Mouse (Mus musculus) myocyte (in vitro differentiated cells): Measurements from ENCODE around the gene Plod2. TPM values are rescaled to one million over a fixed set of nuclear protein-coding genes. Genes with fewer than 3 reads are reported as not detected.

Experiments used
- H3K27me3 ChIP-seq: one replicate; pipeline ENCODE4 v1.6.1; 2011; ENCODE audit not compliant: control insufficient read depth, insufficient read depth, insufficient read length
- H3K36me3 ChIP-seq: one replicate; pipeline ENCODE4 v1.6.1; 2011; ENCODE audit not compliant: control insufficient read depth, insufficient read depth
- H3K4me2 ChIP-seq: one replicate; pipeline ENCODE4 v1.6.1; 2011; ENCODE audit warnings: low read depth, control low read depth
- H3K4me3 ChIP-seq: one replicate; pipeline ENCODE4 v1.5.1; 2011; ENCODE audit warnings: mild to moderate bottlenecking, control low read depth, moderate library complexity
- H3K79me2 ChIP-seq: one replicate; pipeline ENCODE4 v1.6.1; 2011; ENCODE audit not compliant: control insufficient read depth, insufficient read depth
- H3ac ChIP-seq: one replicate; pipeline ENCODE4 v1.6.1; 2011; ENCODE audit not compliant: control insufficient read depth, insufficient read length
- CEBPB ChIP-seq: IDR thresholded peaks from 2 replicates; pipeline ENCODE4 v1.6.1; 2011; ENCODE audit warnings: mild to moderate bottlenecking, moderate library complexity; ENCODE audit not compliant: poor library complexity, insufficient read depth, severe bottlenecking
- E2F4 ChIP-seq: IDR thresholded peaks from one replicate; pipeline ENCODE4 v1.6.1; 2011; ENCODE audit warnings: mild to moderate bottlenecking, control low read depth, moderate library complexity; ENCODE audit not compliant: insufficient read depth
- MAX ChIP-seq: IDR thresholded peaks from one replicate; pipeline ENCODE4 v1.6.1; 2011; ENCODE audit warnings: low read depth, mild to moderate bottlenecking, control low read depth
- MYOD1 ChIP-seq, 3 experiments: IDR thresholded peaks; one replicate each; pipeline ENCODE4 v1.6.1; 2011; ENCODE audit warnings: control low read depth in 2 of 3, low read depth in 2 of 3, mild to moderate bottlenecking in 2 of 3, moderate library complexity in 1 of 3; ENCODE audit not compliant: insufficient read length in 2 of 3, control insufficient read depth in 1 of 3
- MYOG ChIP-seq, 3 experiments: IDR thresholded peaks; one replicate each; pipeline ENCODE4 v1.6.1; 2011; ENCODE audit warnings: control low read depth in 2 of 3, low read depth in 2 of 3, mild to moderate bottlenecking in 2 of 3; ENCODE audit not compliant: insufficient read length in 2 of 3, control insufficient read depth in 1 of 3, insufficient read depth in 1 of 3
- POLR2A ChIP-seq: IDR thresholded peaks from one replicate; pipeline ENCODE4 v1.6.1; 2011; ENCODE audit warnings: low read depth, mild to moderate bottlenecking, control low read depth, moderate library complexity; ENCODE audit not compliant: insufficient read length
- POLR2AphosphoS2 ChIP-seq: IDR thresholded peaks from one replicate; pipeline ENCODE4 v1.6.1; 2011; ENCODE audit warnings: low read depth, control low read depth; ENCODE audit not compliant: insufficient read length
- REST ChIP-seq: IDR thresholded peaks from one replicate; pipeline ENCODE4 v1.6.1; 2011; ENCODE audit warnings: mild to moderate bottlenecking, control low read depth, moderate library complexity; ENCODE audit not compliant: insufficient read depth, insufficient read length
- SRF ChIP-seq: IDR thresholded peaks from one replicate; pipeline ENCODE4 v1.6.1; 2011; ENCODE audit warnings: low read depth; ENCODE audit not compliant: control insufficient read depth, insufficient read length
- TCF12 ChIP-seq: IDR thresholded peaks from one replicate; pipeline ENCODE4 v1.6.1; 2011; ENCODE audit warnings: mild to moderate bottlenecking, control low read depth; ENCODE audit not compliant: poor library complexity, insufficient read depth, severe bottlenecking
- TCF3 ChIP-seq: IDR thresholded peaks from one replicate; pipeline ENCODE4 v1.6.1; 2011; ENCODE audit warnings: low read depth, control low read depth; ENCODE audit not compliant: insufficient read length
- USF1 ChIP-seq: IDR thresholded peaks from one replicate; pipeline ENCODE4 v1.6.1; 2011; ENCODE audit warnings: low read depth, mild to moderate bottlenecking, control low read depth, moderate library complexity
- polyA plus RNA-seq: library from polyadenylated mRNA; unstranded; fragments of >200 nt; fragmentation: generic; extraction: Trizol; gene quantifications from one replicate; pipeline ENCODE4 v1.2.1, GENCODE M21; 2012; ENCODE audit warnings: missing spikeins

Plod2 gene
- polyA plus RNA-seq, 1 experiment = 24.9 TPM

GRCm38 (mm10) chr9:92517036-92517435 lies 25.0 kb upstream of the Plod2 start:
- Histone ChIP-seq H3ac (no peak overlapping the region), H3K4me3 (no peak overlapping the region), H3K36me3 (no peaks in the 10 kb centered on the region), H3K79me2 (no peaks in the 10 kb centered on the region), H3K27me3 (no peaks in the 10 kb centered on the region), H3K4me2 (no peak overlapping the region)
- TF ChIP-seq CEBPB (no peak), USF1 (no peak), POLR2A (no peak), MYOD1 (IDR thresholded peaks at IDR 0.05; ENCODE audit: control insufficient read depth in 1 of 3, insufficient read length in 2 of 3, low read depth in 2 of 3) (no peak), MAX (no peak), TCF3 (no peak), TCF12 (no peak), MYOG (IDR thresholded peaks at IDR 0.05; ENCODE audit: control insufficient read depth in 1 of 3, insufficient read depth in 1 of 3, insufficient read length in 2 of 3, low read depth in 2 of 3) (no peak), SRF (no peak), POLR2AphosphoS2 (no peak), REST (no peak), E2F4 (no peak)

DNA sequence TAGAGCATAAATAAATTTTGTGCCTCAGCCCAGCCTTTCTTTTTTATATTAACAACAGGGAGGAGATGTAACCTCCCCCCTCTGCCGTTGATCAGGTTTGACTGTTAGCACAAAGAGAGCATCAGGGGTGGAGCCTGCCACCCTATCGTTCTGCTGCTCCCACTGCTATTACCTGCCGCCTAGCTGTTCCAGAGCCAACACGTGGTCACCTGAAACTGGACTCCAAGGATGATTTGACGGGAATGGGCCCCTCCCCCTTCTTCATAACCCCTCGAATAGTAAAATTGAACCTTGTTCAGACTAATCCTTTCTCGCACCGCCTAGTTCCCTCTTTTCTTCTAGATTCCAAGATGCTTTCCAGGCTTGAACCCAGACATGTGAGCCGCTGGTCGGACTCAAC lies 21.3 kb upstream of the Plod2 start:
- H3K4me2 ChIP-seq = no peak overlapping the region
- H3K36me3 ChIP-seq = no peaks in the 10 kb centered on the region
- no peaks in the 10 kb centered on the region for H3K27me3 ChIP-seq
- H3ac ChIP-seq = no peak overlapping the region
- no peak overlapping the region for H3K4me3 ChIP-seq
- no peak for TF ChIP-seq TCF3
- no peak for TF ChIP-seq POLR2A
- TF ChIP-seq USF1 = no peak
- TF ChIP-seq CEBPB = no peak
- TF ChIP-seq SRF = no peak
- TF ChIP-seq POLR2AphosphoS2 = no peak
- no peak for TF ChIP-seq E2F4
- no peak for TF ChIP-seq MAX
- TF ChIP-seq REST = no peak
- TF ChIP-seq TCF12 = no peak
- no peak for TF ChIP-seq MYOG (IDR thresholded peaks at IDR 0.05; ENCODE audit: control insufficient read depth in 1 of 3, insufficient read depth in 1 of 3, insufficient read length in 2 of 3, low read depth in 2 of 3)
- TF ChIP-seq MYOD1 (IDR thresholded peaks at IDR 0.05; ENCODE audit: control insufficient read depth in 1 of 3, insufficient read length in 2 of 3, low read depth in 2 of 3) = no peak
- H3K79me2 ChIP-seq = no peaks in the 10 kb centered on the region

DNA sequence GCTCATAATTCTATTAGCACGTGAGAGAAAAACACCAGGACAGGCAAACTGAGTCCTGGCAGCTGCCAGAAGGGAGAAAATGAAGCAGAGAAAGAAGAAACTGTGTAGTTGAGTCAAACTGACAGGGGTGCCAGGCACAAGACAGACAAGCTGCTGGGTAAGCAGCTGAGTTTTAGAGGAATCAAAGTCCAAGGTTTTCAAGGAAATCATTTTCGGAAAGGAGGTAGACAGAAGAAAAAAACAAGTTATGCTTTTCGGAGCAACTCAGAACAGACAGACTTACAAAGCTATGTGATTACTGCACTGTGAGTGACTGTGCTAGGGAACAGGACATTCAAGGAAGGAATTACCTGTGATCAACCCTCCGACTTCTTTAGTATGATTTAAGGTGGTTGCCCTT lies 17.5 kb upstream of the Plod2 start:
- TF ChIP-seq TCF3 = no peak
- TF ChIP-seq MAX = no peak
- no peak for TF ChIP-seq MYOG (IDR thresholded peaks at IDR 0.05; ENCODE audit: control insufficient read depth in 1 of 3, insufficient read depth in 1 of 3, insufficient read length in 2 of 3, low read depth in 2 of 3)
- no peak for TF ChIP-seq SRF
- TF ChIP-seq MYOD1 (IDR thresholded peaks at IDR 0.05; ENCODE audit: control insufficient read depth in 1 of 3, insufficient read length in 2 of 3, low read depth in 2 of 3) = no peak
- no peak for TF ChIP-seq POLR2A
- Histone ChIP-seq H3K4me2 (no peak overlapping the region), H3K36me3 (no peaks in the 10 kb centered on the region), H3ac (no peak overlapping the region), H3K27me3 (no peaks in the 10 kb centered on the region), H3K79me2 (no peaks in the 10 kb centered on the region), H3K4me3 (no peak overlapping the region)

DNA sequence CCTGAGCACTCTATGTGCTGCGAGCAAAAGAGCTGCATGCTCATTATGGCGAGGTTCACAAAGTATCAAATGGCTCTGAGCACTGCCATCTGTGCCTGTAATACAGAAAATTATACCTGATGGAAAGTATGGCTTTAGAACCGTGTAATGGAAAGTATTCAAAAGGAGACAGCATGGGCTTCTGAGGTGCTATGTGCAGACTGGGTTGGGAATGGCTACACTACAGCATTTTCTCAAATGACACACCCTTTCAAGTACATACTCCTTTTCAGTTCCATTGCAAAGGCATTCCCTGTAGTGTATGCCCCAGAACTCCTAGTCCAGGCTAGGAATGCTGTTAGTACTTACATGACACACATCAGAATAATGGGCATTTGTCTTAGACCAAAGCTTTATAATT lies 12.0 kb upstream of the Plod2 start:
- Histone ChIP-seq H3K27me3 (no peaks in the 10 kb centered on the region), H3K79me2 (no peaks in the 10 kb centered on the region), H3K4me3 (no peak overlapping the region), H3ac (no peak overlapping the region), H3K4me2 (no peak overlapping the region), H3K36me3 (no peaks in the 10 kb centered on the region)
- TF ChIP-seq E2F4 = no peak

- Histone ChIP-seq H3K79me2 (peaks cover 20% of the 10 kb centered on the region), H3ac (no peak overlapping the region), H3K27me3 (no peaks in the 10 kb centered on the region), H3K4me3 (peak overlapping the region; percentile 1), H3K36me3 (no peaks in the 10 kb centered on the region), H3K4me2 (peak overlapping the region; percentile 88)
- no peak for TF ChIP-seq USF1
- TF ChIP-seq MYOD1 (IDR thresholded peaks at IDR 0.05; ENCODE audit: control insufficient read depth in 1 of 3, insufficient read length in 2 of 3, low read depth in 2 of 3) = peak in 2 of 3 experiments; percentile 53 to 64
- TF ChIP-seq TCF12 = no peak
- TF ChIP-seq E2F4 = no peak
- TF ChIP-seq CEBPB = no peak
- TF ChIP-seq MYOG (IDR thresholded peaks at IDR 0.05; ENCODE audit: control insufficient read depth in 1 of 3, insufficient read depth in 1 of 3, insufficient read length in 2 of 3, low read depth in 2 of 3) = peak in 1 of 3 experiments; percentile 53
- TF ChIP-seq TCF3 = no peak
- peak; percentile 51 for TF ChIP-seq POLR2AphosphoS2
- TF ChIP-seq POLR2A = no peak
These were observed 4.3 kb upstream of the Plod2 start for GRCm38 (mm10) chr9:92537735-92538134.
